Mouse (Mus musculus) gastrocnemius, postnatal 36 days (tissue): ENCODE data around the gene 1700014D04Rik. TPM values are rescaled to one million over a fixed set of nuclear protein-coding genes. Genes with fewer than 3 reads are reported as not detected.
"Not testable (repeated sequence)": the region's sequence is repeated elsewhere in the genome, so short reads cannot be mapped to it uniquely, and the experiment has no call there.

Experiments
- DNase-seq, 2 experiments: peaks; one replicate each; pipeline ENCODE4 v3.0.0; 2022
- intact Hi-C: fragments of 180-260 bp; cut with DNase I; formaldehyde crosslinking; loops from one replicate; pipeline ENCODE4 v1.15.1; 2025
- total RNA-seq, 2 experiments: library from RNA; stranded (reverse); gene quantifications; 2 replicates each; pipeline ENCODE4 v1.2.3; 2021

Gene 1700014D04Rik
- total RNA-seq, 2 experiments from 2014 or later, result not detected

DNA sequence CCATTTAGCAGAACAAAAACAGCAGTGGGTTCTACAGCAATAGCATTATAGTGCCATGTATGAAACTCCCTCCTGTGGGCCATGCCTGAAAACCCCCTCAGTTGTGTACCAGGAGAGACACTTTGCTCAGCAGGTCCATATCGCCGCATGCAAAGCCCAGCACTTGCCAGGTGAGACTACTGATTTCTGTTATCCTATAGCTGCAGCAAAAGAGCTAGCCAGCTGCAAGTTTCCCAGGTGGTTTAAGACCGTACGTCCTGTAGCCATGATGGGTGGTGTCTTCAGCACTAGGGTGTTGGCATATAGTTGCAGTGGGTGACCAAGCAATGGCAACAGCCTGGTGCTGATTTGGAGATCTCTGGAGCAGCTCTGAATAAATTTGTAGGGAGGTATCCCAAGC is 7.2 kb downstream of the 1700014D04Rik start:
- no peak for DNase-seq
- intact Hi-C loops, result no loop called here

DNA sequence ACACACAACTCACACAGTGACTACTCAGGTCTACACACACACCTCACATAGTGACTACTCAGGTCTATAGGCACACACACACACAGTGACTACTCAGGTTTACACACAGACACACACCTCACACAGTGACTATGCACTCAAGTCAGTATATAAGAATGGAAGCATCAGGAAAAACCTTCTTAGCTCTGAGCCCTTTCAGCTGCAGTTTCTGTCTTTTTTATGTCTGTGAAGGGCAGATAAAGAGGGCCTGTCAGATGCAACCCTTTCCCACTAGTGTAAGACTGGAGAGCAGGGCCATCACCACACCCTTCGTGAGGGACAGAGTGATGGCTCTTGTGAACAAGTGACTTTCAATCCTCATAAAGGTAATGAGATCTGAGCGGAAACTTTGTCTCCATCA is 8.1 kb downstream of the 1700014D04Rik start:
- intact Hi-C loops, result no loop called here
- DNase-seq, result no peak

DNA sequence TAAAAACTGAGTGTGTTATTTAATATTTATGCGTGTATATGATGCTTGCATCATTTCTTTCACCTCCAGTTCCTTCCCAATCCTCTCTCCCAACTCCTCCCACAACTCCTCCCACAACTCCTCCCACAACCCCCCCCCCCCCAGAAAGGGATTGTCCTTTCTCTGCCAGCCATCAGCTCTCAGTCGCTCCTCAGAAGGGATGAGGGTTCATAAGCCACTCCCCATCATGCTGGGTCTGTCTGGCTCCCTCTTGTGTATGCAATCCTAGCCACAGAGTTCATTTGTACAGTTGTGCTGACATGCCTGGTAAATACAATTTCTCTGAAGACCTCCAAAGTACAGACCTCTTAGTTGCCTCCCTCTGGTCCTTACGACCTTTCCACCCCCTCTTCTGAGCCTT is 11.4 kb downstream of the 1700014D04Rik start:
- DNase-seq, result no peak
- intact Hi-C loops, result no loop called here

DNA sequence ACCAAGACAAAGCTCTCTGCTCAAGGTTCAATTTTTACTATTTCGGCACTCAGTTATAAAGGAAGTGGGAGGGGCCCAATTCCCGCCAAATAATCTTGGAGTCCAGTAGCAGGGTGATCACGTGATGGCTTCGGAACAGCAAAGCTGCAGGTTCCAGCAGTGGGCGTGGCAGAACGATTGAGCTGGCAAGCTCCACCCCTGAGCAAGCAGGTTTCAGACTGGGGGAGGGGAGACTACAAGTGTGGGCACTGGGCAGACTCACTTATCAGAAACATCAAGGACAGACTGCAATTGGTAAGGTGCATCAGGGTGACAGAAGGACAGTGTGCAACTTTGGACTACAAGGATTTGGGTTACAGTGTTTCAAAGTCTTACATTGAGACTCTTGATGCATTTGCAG is 12.2 kb downstream of the 1700014D04Rik start:
- DNase-seq, intact Hi-C loops: not testable (repeated sequence)

DNA sequence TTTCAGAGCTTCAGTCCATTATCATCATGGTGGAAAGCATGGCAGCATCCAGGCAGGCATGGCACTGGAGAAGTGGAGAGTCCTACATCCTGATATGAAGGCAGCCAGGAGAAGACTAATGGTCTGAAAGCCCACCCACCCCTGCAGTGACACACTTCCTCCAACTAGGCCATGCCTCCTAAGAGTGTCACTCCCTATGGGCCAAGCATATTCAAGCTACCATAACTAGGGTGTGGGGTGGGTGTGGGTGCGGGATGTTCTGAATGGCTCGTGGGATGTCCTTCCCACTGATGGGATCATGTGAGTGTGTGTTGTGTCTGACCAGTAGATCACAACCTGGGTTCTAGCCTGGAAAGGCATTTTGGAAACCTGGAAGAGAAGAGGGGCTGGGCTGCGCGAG is 12.6 kb downstream of the 1700014D04Rik start:
- no peak for DNase-seq

DNA sequence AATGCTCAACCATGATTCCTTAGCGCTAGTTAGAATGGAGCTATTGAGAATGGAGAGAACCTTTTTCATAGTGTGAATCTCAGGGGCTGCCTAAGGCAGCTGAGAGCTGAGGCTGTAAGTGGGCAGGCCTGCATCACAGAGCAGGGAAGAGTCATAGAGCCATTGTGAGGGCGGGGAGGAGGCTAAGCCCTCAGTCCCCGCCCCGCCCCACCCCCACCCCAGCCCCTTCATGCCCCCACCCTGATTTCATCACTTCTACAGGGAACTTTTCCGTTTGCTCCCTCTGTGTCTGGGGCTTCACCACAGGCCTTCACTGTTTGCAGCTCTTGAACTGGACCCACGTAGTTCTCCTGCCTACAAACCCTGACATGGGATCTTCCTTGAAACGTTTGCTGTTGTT is 14.9 kb downstream of the 1700014D04Rik start, which contains the start of gene Spata31d1d:
TSS of gene Spata31d1d (minus strand) at position 101 of the 400 bp plus-strand sequence.
- intact Hi-C loops, result no loop called here

More for the DNA sequence above, 12.6 kb downstream of the 1700014D04Rik start:
- intact Hi-C loops, result no loop called here

DNA sequence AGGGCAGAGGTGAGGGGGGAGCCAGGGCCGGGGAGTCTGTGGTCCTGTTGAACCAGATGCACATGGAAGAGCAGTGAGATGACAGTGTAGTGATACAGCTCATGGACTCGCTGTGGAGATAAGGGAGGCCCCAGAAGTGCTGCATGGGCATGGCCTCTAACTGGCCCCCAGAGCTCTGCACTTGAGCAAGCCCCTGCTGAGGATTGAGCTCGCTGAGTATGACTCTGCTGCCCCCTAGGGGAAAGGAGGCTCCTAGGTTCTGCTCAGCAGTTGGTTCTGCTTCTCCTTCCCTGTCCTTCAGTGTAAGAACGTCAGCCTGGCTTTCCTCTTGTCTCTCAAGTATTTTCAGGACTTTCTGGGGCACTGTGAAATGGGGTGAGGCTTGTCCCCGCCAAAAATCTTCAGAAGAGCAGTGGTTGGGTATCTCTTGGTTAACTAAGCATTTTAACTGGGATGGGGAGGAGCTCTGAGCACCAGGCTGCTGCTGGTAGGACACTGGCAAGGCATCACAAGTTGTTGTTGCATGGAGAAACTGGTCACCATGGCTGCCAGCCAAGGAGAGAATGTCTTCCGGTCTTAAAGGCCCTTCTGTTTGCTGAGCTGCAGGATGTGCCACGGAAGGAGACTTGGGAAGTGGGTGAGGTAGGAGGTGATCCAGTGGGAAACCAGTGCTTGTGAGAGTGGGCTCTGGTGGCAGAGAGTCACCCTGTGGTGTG is 18.0 kb downstream of the 1700014D04Rik start:
- intact Hi-C loops, result loop anchor here (5.0 kb wide), 2 partner anchors 196 to 211 kb away; no protein-coding TSS in a partner anchor
- DNase-seq, result peak; percentile 59 to 61

More for the DNA sequence above, 14.9 kb downstream of the 1700014D04Rik start, which contains the start of gene Spata31d1d:
- no peak for DNase-seq

DNA sequence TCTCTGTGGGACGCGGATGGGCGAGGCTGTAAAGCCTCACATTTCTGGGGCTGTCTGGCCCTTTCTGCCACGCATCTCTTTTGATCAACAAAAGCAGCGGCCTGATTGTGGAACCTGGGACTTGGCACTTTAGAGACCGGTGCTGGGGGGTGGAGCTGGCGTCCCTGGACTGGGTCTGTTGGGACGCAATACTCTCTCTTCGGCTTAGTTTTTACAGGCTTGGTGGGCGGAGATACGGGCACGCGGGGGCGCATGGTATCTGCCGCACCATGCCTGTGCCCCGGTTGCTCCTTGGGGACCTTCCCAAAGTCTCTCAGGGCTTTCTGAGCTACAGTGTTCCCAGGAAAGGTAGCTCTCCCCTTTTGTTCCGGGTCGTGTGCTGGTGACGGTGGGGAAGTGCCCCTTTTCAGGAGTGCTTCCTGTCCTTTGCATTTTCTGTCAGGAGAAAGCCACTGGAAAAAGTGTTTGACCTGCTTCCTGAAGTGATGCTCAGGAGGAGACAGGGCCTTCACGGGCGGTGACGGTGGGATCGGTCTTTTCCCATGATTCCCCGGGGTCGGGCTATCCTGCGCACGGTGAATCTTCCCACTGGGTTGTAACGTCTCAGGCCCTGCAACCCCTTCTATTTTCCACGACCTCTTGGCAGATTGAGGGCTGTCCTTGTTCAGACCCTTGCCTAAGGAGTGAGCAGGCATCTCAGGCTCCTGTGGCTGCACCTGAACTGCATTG is 20.2 kb downstream of the 1700014D04Rik start:
- DNase-seq, result no peak

DNA sequence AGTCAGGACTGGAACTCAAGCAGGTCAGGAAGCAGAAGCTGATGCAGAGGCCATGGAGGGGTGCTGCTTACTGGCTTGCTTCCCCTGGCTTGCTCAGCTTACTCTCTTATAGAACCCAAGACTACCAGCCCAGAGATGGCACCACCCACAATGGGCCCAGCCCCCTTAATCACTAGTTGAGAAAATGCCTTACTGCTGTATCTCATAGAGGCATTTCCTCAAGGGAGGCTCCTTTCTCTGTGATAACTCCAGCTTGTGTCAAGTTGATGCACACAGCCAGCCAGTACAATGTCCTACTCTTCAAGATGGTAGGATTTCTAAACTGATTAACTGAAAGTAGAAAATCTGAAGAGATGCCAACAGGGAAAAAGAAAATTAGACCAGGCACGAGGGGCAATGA is 24.5 kb downstream of the 1700014D04Rik start:
- DNase-seq, intact Hi-C loops: not testable (repeated sequence)

More for the DNA sequence above, 20.2 kb downstream of the 1700014D04Rik start:
- intact Hi-C loops, result loop anchor here (5.0 kb wide), 2 partner anchors 194 to 209 kb away; no protein-coding TSS in a partner anchor

DNA sequence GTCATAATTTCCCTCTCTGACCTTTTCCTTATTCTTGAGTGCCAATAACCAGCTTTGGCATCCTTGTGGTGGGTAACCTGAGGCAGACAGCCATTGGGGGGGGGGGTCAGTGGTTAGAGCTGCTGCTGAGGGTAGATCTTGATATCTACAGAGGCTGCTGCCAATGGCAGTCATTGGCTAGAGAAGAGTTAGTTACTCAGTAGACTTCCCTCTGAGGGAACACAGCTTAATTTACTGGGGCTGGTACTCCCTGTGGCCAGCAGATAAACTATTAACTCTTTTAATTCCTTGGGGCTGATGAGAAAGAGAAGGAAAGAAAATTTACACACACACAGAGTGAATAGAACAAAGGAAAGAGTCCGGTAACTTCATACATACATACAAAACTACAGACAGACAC is 27.1 kb downstream of the 1700014D04Rik start:
- no peak for DNase-seq
- intact Hi-C loops, result no loop called here

DNA sequence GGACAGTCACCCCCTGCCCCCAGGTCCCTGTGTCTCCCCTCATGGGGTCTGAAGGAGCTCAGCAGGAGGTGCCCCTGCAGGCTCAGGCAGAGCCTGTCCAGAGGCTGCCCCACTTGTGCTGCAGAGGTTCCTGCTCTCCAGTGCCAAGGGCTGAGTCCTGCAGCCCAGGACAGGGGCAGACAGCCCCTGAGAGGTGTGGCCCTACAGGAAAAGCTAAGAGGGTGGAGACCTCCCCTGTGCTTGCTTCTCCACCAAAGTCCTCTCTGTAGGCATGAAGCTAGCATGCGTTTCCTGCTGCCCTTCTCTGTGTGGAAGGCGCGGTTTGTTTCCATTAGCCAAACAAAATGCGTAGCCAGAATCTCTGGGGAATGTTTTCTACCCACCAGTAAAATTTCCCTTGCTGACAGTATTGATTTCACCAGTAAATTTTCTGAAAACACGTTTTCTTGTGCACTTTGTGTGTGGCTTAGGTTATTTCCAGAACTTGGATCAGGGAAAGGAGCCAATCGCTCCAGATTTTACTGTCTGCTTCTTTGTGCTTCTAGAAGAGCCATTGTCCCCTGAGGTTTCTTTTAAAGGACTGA is 27.6 kb downstream of the 1700014D04Rik start:
- DNase-seq, intact Hi-C loops: not testable (repeated sequence)

DNA sequence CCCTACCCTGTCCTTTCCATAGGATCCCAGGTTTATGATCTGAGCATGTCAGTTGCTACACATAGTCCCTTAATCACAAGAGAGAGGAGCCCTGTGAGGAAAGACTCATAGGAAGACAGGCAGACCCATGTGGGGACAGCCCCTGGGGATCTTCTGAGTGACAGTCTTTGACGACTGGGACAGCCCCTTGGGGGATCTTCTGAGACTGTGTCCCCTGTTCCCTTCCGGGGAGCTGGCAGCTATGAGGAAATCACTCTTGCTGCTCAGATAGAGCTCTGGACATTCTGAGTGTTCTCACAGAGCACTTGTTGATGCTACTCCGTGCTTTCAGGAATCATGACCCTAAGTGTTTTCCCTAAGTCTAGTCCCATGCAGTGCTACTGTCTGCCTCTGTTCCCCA is 32.8 kb downstream of the 1700014D04Rik start:
- intact Hi-C loops, result no loop called here
- DNase-seq, result no peak

DNA sequence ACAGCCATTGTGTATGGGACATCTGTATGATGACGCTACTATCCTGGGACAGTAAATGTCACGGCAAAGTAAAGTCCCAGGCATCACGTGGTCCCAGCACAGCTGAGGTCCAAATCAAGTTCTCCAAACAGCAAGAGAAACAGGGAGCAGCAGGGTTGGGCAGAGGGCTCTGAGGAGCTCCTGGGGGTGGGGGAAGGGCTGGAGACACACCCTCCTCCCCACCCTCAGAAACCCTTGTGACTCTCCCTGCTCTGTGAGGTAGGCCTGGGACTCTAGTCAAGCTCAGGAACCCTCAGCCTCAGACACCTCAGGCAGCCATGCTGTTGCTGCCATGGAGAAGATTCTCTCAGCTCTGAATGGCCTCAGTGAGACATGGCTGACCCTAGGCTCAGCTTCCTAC is 34.6 kb downstream of the 1700014D04Rik start, which contains the start of gene Spata31d1b:
TSS of gene Spata31d1b (plus strand) at position 301 of the 400 bp plus-strand sequence.
- DNase-seq, intact Hi-C loops: not testable (repeated sequence)

DNA sequence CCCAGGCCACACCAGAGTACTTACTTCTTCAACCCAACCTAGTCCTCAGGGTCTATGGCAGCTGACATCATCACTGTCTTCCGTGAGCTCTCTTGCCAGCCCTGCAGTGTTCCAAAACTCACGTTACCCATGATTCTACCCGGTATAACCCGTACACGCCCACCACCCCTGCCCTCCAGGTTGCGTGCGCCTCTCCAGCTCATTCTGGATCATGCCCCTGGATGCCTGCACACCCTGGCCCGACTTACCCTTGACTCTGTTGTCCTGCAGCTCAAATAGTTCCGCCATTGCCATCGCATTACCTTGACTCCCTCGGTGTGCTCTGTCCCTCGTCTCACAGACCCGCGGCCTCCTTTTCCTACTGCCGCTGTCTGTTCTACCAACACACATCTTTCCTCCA is 36.3 kb downstream of the 1700014D04Rik start, which contains the start of gene Spata31d1a:
TSS of gene Spata31d1a (minus strand) at position 101 of the 400 bp plus-strand sequence.
- no peak for DNase-seq
- intact Hi-C loops, result no loop called here

DNA sequence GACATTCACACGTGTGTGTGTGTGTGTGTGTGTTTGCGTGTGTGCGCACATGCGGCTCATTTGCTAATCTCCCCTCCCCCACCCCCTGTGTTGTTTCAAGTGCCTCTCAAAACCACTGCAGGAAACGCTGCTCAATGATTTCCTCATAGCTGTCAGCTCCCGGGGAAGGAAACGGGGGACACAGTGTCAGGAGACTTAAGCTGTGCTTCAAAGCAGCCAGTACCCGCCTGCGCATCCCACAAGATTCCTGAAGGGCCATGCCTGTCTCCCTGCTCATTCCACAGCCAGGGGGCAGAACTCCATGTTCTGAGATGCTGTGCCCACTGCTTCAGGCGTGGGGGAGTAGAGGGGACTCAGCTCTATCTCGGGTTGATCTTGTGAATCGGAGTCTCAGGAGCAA is 42.0 kb downstream of the 1700014D04Rik start:
- intact Hi-C loops, result no loop called here
- no peak for DNase-seq

DNA sequence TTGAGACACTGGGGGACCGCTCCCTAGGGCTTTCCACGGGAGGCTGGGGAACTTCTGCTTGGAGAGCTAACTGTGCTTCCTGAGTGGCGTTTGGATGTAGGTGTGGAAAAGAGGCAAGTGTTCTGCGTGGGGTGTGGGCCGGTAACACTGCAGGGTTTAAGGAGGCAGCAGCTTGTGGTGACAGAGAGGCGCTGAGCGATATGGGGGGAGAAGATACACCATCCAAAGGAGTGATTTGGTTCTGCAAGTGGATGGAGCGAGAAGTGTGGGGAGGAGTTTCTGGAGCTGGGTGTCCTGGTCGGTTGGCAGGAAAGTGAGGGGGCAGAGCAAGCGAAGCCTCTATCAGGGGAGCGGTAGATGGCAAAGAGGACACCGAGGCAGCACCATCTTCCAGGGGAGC is 43.0 kb downstream of the 1700014D04Rik start:
- no peak for DNase-seq
- intact Hi-C loops, result no loop called here

DNA sequence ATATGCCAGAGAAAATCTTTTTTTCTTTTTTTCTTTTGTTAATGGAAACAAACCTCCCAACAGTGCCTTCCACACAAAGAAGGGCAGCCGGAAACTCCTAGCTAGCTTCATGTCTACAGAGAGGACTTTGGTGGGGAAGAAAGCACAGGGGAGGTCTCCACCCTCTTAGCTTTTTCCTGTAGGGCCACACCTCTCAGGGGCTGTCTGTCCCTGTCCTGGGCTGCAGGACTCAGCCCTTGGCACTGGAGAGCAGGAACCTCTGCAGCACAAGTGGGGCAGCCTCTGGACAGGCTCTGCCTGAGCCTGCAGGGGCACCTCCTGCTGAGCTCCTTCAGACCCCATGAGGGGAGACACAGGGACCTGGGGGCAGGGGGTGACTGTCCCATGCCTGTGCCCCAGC is 46.4 kb downstream of the 1700014D04Rik start:
- DNase-seq, intact Hi-C loops: not testable (repeated sequence)

DNA sequence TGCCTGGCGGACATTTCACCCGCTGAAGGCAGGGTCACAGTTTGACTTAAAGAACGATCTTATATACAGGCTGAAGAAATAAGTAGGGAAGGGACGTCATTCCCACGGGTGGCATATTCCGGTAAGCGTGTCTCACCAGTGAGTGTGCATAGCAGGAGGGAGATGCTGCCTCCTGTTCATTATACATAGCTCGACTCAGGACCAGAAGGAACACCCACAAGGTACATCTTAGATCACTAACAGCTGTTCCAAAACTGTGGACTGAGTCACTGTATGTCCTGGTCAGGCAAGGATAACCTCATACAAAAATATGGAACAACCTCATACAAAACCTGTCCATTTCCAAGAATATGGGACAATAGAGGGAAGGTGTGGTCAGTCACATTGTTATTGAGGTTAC is 47.4 kb downstream of the 1700014D04Rik start:
- intact Hi-C loops, result no loop called here
- no peak for DNase-seq

DNA sequence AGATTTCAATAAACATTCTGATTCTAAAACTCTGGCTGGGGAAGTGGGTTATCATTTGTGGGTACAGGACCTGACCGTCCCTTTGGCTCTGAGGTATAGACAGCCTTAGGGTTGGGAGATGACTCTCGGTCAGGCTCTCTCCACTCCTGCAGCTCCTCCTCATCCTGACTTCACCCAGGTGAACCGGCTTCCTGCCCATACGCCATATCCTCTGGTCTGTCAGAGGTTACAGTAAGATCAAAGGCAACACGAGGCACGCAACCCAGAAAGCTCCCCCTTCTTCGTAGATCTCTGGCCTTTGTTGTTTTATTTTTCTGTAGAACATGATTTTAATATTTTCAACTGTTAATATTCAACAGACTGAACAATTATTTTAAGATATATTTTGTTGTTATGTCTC is 50.8 kb downstream of the 1700014D04Rik start:
- intact Hi-C loops, result no loop called here
- DNase-seq, result no peak

DNA sequence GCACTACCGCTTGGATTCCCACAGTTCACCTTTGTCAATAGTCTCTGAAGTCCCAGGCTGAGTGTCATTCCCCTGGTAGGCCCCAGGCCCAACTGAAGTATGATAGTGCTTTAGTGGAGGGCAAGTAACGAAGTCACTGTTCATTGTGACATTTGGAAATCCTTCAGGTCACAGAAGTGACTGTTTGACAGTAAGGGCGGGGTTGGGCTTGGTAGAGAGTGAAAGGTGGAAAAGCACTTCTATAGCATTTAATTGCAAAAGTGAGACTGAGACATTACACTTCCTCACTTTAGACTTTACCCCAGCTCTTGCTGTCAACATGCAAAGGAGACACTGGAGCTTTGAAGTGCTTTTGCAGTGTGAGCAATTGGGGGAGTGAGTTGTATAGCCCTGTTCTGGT is 52.5 kb downstream of the 1700014D04Rik start, which contains the start of gene 4921517D22Rik:
TSS of gene 4921517D22Rik (minus strand) at position 101 of the 400 bp plus-strand sequence.
- intact Hi-C loops, result no loop called here
- DNase-seq, result no peak

DNA sequence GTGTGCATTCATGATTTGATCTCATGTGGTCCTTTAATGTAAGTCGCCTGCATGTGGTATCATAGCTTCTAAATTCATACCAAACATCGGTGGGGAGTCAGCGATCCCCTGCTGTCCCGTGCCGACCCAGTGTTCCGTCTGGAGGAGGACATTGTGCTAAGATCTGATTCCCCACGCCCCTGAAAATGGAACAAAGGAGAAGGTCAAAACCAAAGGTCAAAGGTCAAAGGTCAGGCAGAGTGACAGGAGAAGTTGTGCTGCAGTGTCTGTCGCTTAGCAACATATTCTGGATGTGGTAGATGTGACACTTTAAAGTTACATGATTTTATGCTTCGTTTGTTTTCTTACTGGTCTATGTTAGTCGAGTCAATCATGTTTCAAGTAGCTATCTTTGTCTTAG is 55.1 kb downstream of the 1700014D04Rik start:
- intact Hi-C loops, result no loop called here

More for the DNA sequence above, 55.1 kb downstream of the 1700014D04Rik start:
- DNase-seq, result no peak
